Mouse (Mus musculus) spleen, adult 10 weeks (tissue): ENCODE results near the gene Eef2kmt. TPM values are rescaled to one million over a fixed set of nuclear protein-coding genes. Genes with fewer than 3 reads are reported as not detected.

ENCODE experiments used
- polyA plus RNA-seq: library from polyadenylated mRNA; stranded (reverse); fragments of 350-450 nt; fragmentation: Illumina TruSeq; extraction: RNeasy Lipid Tissue Mini Kit (QIAGEN cat#74804); gene quantifications from one replicate; pipeline ENCODE4 v1.2.3, GENCODE M21; 2015; ENCODE audit warnings: low replicate concordance; ENCODE audit not compliant: insufficient read depth

Eef2kmt gene
- polyA plus RNA-seq = 9.7 TPM

DNA sequence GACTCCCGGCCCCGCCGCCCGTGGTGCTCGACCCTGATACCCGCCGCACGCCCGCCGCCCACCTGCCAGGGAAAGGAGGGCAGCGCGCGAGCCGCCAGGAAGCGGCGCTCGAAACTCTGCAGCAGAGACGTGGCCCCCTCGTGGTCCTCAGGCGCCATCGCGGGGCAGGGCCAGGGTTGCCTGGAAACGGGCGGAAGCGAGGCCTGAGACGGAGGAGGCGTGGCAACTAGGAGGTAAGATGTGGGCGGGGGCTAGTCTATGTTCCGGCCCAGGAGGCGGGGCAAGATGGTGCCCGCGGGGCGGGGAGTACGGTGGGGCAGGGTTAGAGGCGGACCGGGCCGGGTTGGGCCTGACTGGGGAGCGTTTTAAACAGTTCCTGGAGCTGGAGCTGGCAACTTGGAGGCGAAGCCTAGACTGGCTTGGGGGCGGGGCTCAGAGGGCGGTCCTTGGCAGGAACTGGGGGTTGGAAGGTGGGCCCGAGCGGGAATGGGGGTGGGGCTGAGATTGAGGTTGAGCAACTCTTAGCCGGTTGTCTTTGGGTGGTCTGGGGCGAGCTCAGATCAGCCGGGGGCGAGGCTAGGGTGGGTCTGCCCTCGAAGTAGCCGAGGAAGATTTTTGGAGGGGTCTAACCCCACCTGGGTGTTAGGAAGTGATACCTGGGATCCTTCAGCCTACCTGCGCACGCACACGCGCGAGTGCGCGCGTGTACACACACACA is at the start of gene Eef2kmt:
Gene Eef2kmt, minus strand, starts transcription at position 205 of the 718 bp plus-strand sequence.

DNA sequence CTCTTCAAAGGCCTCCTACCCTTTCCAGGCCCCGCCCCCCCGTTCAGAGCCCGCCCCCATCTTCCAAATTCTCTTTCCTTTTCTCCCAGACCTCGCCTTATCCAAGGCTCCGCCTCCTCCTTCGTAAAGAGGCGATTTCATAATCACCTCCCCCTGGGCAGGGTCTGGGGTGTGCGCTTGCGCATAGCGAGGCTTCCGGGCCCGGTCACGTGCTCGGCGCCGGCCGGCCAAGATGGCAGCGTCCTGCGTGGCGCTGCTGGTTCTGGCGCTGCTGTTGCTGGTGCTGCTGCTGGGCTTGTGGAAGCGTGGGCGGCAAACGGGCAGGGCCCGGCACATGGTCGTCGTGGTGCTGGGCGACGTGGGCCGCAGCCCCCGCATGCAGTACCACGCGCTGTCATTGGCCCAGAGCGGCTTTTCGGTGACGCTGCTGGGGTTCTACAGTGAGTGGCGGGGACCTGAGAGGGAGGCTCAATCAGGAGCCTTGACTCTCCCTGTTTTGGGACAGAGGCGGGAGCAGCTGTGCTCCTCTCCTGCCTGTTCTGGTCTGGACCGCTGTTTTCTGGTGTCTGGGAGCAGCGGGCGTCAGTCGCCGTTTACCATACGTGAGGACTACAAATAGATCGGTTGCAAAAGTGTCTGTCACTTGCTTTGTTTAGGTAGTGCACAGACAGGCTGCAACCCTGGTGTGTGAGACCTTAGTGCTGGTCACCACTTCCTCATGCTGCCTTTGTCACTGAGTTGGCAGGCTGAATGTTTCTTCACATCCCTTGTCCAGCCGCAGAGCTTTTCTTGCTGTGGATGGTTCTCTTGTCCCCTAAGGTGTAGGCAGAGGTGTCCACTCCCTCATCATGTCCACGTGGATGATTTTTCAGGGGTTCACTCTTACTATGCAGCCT is 22.1 kb downstream of the Eef2kmt start, which contains the start of gene Alg1:
Gene Alg1, plus strand, starts transcription at position 204 of the 896 bp plus-strand sequence.

DNA sequence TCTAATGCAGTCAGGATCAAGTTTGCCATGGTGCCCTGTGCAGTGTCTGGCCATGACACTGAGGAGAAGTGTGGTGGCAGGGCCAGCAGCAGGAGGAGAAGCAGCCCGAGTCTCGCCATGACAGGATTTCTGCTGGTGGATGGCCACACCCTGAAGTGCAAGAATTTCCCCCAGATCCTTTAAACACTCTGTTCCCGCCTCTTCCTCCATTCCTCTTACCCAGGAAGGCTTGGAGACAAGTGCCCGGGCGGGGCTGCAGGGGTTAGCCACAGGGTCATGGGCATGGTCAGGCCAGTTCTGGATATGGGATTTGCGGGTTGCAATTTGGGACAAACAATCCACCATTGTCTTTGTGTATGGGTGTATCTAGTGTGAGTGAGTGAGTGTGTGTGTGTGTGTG is 33.6 kb downstream of the Eef2kmt start, which contains the start of gene AU021092:
Gene AU021092, minus strand, starts transcription at position 160 of the 400 bp plus-strand sequence.

DNA sequence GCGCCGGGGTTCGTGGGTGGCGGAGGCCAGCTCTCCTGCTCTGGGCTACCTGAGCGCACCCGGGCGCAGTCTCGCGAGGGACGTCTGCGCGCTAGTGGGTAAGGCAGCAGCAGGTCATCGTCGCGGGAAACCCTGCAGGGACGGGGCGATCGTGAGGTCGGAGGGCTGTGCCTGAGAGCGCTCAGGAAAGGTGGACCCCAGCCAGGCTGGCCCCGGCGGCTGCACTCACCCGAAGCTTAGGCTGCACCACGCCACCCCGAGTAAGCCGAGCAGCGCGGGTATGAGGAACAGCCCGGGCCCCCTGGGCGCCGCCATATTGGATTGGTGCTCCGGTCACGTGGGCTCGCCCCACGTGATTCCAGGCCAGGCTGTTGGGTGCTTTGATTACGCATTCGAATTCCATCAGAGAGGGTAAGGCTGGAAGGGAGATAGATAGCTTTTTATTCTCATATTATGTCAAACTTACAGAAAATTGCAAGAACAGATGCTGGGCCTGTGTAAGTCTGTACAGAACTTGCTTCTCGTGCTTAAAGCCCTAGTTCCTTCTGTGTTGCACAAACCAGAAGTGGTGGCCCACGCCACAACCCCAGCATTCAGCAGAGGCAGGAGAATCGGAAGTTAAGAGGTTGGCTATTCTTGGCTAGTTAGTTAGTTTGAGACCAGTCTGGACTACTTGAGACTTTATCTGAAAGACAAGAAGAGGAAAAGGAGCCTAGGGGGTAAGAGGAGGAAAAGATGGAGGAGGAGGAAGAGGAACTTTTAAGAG is 51.9 kb downstream of the Eef2kmt start, which contains the start of gene Nagpa:
Gene Nagpa, minus strand, starts transcription at position 345 of the 766 bp plus-strand sequence.

Other genes with a start within 250 kb of the Eef2kmt start
- gene Smim22, start 248.7 kb downstream of the Eef2kmt start, polyA plus RNA-seq = not detected
- gene Rogdi, start 242.4 kb downstream of the Eef2kmt start, polyA plus RNA-seq = 72.2 TPM
- gene Glyr1, start 206.1 kb downstream of the Eef2kmt start, polyA plus RNA-seq = 122 TPM
- 49.1 TPM for gene Ubn1, start 205.9 kb downstream of the Eef2kmt start, polyA plus RNA-seq
- gene Ppl, start 123.6 kb downstream of the Eef2kmt start, polyA plus RNA-seq = 1.7 TPM
- gene Sec14l5, start 108.9 kb downstream of the Eef2kmt start, polyA plus RNA-seq = 0.18 TPM
- gene Nagpa, start 52.0 kb downstream of the Eef2kmt start, polyA plus RNA-seq = 16.5 TPM
- 35.4 TPM for gene AU021092, start 33.7 kb downstream of the Eef2kmt start, polyA plus RNA-seq
- 17.8 TPM for gene Alg1, start 22.4 kb downstream of the Eef2kmt start, polyA plus RNA-seq